Mouse (Mus musculus): ENCODE measurements around the gene Flt4.

Flt4 gene

DNA sequence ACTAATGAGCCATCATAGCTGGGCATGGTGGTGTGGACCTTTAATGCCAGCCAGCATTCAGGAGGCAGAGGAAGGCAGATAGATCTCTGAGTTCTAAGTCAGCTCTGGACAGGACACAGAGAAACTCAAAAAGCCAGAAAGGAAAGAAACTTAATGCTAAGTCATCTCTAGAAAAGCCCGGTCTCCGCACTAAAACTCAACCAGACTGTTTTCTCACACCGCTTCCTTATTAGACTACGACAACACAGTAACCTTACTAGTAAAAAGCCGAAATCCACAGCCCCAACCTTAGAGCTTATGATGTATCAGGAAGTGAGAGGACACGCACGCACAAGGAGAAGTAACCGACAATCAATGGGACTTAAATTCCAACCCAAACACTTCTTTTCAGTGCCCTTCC is 93.0 kb downstream of the Flt4 start:
- no peak for DNase-seq

Data from cerebellum, postnatal 25 days (tissue).